Mouse (Mus musculus) T-cell, adult 2 months (primary cell): Measurements from ENCODE around the gene Dkk1.
A peak's percentile ranks its signal among the peaks of the same experiment; 100 is the strongest.
"Not testable (repeated sequence)": the region's sequence is repeated elsewhere in the genome, so short reads cannot be mapped to it uniquely, and the experiment has no call there.

Source experiments
- DNase-seq: peaks from one replicate; pipeline ENCODE4 v3.0.0; 2022; ENCODE audit warnings: low spot score

Dkk1 gene

DNA sequence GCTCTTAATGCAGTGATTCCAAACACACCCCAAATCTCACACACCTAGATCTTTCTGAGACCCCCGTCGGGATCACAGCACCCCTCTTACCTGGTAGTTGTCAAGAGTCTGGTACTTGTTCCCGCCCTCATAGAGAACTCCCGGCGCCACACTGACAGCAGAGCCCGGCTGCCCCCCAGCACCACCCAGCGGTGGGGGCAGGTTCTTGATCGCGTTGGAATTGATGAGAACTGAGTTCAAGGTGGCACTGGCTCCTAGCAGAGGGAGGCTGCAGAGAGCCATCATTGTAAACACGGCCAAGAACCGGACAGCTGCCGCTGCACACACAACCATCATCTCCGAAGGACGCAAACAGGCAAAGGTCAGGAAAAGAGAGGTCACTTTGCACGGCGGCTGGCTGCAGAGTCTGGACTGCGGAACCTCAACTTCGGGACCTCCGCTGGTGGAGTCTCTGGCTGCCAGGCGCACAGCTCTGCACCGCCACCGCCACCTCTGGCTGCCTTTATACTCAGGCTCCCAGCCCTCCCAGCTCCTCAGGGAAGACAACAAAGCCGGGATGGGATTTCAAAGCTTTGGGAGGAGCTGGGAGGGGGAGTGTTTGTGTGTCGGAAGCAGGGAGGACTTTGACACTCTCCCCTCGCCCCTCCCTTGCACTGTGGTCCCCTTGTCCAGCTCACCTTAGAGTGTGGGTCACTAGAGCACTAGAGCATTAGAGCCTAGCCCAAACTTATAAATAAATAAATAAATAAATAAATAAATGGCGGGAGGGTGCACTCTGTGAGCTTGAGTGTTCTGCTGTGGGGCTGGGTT, at the start of gene Dkk1:
Gene Dkk1 (minus strand): TSS at position 622 of the 810 bp plus-strand sequence.
- DNase-seq: no peak

DNA sequence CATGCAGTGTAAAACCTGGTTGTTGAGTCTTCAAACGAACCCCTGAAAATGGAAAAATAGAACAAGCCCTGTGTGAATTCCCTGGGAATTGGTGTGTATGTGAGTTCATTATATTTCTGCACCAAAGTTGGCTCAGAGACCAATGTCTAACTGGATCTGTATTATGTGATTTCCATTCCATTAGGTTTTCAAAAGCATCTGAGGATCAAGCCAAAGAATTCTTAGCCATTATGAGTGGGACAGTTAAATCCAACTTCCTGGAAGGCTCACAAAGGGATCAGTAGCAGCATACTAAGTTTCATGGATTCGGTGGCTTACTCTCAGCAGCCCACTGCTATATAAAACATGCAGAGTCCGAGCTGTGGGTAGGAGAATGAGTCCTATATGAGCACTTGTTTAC, 36.9 kb upstream of the Dkk1 start:
- no peak for DNase-seq

DNA sequence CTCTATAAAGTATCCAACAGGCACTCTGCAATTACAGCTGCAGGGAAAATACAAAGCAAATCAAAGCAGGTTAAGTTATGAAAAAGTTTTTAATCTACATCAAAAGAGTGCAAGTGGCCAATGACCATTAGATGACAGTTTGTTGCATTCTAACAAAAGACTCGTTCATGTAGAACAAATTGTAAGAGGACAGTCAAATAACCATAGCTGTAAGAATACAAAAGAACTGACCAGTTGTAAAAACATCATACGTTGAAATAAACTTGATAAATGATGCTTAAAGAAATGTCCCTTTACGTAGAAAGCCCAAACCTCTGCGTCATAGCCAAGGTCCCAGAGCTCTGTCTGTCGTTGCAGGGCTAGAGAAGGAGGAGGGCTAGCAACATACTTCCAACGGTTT, 15.1 kb upstream of the Dkk1 start:
- no peak for DNase-seq

DNA sequence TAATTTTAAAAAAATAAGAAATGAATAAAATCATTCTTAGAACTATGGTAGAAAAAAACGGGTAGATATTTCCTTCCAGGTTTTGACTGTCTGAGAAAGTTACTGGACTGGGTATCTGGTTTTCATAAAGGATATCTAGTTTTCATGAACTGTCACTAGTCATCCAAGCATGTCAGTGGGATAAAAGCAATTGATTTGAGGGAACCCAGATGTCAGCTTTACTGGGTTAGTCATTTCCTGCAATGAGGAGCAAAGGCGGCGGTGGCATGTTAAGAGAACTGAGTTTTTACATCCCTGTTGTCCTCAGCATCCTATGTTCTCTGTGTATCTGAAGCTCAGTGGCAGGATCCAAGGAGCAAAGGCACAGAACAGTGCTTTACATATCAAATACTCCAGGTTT, 14.4 kb upstream of the Dkk1 start:
- DNase-seq: no peak

DNA sequence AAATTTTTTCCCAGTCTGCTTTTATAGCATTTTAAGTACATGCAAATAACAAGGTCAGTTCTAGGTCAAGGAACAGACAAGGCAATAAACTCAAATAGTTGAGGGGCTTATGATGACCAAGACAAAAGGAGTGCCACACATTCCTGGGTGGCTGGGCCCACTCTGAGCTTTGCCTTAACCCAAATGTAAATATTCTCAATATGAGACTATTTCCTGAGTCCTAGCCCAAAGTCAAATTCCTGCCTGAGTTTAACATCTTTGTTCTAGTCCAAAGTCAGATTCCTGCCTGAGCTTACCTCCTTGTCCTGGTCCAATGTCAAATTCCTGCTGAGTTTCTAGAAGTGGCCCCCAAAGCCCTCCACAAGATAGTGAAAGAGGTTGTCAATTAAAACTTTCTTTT, 8.6 kb upstream of the Dkk1 start:
- no peak for DNase-seq

DNA sequence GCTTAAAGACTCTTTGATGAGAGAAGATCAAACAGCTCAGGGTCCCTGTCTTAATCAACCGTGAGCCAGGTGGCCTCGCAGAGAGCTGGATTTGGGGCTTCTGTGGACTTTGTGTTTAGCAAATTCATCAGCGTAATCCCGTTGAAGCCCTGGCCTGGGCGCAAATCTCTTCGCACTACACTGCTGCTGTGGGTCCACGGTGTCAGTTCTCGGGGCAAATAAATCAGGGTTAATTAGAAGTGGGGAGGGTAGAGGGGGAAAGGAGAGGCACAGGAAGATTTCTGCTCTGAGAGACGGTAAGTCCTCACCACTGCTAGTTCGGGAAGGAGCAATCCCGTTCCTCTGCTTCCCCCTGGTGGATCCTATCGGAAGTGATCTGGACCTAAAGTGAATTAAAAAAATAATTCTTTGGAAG, 5.0 kb upstream of the Dkk1 start:
- DNase-seq: peak; percentile 6

DNA sequence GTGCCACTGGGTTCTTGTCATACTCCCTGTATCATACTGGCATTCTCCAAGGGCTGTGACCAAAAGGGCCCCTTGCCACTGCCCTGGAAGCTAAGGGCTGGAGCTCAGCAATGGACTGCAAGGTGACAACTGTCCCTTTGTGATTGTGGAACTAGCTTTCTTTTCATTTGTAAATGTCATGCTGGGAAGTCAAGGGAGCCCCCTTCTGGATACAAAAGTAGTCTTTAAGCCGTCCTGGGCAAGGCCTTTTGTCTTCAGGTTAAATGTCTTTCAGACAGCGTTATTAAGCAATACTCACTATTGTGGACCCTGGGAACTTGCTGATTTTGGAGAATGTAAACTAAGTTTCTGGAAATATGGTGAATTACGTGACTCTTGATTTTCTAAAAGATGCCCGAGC, 4.3 kb upstream of the Dkk1 start:
- DNase-seq: no peak

DNA sequence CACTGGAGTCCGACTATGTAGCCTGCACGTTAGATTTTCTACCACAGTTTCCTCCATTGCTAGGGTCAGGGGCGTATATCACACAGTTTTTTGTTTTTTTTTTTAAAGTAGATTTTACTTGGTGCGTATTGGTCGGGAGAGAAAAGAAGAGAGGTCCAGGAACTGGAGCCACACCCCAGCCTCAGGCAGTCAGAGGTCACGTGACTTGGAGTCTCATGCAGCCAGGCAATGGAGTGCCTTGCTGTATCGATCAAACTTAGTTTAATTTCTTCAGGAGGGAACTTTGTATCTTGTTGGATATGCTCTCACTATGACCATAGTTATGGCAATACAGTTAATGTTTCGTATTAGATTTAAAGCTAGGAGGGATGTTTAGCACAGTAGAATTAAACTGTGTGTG, 2.8 kb upstream of the Dkk1 start:
- DNase-seq: peak; percentile 1

DNA sequence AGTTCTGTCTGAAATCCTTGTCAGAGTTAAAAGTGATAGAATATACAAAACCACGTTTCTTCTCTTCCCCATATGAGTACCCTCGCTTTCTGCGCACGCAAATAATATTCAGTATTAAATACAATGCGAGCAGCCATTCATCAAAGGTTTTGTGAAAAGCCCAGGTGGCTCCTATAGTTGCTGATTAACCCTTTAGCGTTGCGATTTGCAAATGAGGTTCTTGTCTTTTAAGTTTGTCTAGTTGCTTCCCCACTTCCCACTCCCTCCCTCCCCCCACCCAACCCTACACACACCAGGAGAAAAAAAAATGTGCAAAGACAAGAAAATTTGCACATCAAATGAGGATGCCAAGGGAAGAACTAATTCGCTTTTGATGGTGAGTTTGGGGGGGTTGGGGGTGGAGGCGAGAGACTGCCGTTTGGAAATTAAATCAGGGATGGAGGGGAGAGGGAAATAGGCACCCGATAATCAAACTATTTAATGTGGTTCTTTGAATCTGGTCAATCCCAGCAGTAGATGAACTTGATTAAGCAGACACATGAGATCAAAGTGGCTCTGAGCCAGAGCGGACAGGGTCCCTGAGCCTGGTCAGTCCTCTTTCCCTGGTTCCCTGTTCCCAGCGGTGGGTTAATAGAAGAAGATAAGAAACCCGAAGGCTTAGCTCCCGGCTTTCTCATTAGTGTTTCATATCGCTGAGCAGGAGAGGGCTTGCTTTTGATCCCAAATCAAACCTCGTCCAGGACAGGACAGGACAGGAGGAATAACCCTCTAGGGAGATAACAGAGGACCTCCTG, 586 bp upstream of the Dkk1 start:
- DNase-seq: no peak

DNA sequence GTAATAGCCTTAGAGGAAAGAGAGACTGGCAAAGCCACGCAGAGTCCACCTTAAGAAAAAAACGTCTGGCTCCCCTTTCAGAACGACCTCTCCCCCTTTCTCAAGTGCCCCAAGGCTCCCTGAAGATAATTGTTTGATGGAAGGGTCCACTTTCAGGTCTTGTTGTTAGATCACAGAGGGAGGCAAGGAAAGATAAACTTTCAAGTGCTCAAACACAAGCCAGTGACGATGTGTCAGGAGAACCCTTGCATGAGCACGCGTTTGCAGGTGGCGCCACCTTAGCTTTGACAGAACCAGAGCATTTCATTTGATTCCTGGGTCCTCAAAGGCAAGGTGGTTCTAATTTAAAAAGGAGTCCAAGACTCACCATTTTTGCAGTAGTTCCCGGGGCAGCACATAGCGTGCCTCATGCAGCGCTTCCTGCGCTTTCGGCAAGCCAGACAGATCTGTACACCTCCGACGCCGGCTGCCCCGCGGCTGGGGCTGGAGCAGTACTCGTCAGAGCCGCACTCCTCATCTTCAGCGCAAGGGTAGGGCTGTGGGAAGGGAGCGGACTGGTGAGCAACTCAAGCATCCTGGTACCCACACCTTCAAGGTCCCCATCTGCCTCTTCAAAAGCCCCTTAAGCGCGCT, 938 bp downstream of the Dkk1 start:
- no peak for DNase-seq

DNA sequence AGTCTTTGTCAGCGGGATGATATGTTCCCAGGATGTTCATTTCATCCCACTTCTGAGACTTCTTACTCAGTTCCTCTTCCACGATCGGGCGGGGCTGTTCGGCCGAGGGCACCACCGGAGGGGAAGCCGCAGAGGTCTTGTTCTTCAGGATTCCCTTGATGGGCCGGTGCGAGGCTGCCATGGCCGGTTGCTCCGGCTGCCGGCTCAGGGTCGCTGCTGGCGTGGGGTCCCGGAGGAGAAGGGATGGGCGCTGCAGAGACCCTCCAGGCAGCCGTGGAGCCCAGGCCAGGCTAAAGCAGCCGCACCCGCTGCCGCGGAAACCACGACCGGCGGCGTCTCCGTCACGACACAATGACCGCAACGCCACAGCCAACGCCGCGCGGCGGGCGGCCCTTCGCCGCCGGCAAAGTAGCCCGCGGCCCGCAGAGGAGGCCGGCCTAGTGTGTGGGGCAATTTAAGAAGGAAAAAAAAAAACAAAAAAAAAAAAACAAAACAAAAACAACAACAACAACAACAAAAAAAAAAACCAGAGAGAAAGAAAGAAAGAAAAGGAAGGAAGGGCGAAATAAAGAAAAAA, 10.0 kb downstream of the Dkk1 start:
- not testable (repeated sequence) for DNase-seq

DNA sequence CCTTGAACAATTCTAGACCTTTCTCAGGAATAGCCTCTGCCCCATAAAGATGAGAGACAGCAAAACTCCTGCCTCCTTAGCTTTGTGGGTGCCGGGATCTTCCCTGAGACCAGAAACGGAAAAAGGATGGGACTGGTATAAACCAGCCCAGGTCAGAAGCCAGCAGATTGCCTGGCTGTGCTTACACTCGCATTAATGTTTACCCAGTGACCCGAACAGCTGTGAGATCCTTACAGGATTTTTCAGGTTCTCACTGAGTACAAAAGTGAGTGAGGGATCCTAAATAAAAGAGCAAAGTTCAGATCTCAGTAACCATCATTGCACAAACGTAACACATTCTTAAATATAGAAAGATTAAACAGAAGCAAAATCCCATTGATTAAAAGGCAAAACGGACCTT, 32.7 kb downstream of the Dkk1 start:
- DNase-seq: no peak

DNA sequence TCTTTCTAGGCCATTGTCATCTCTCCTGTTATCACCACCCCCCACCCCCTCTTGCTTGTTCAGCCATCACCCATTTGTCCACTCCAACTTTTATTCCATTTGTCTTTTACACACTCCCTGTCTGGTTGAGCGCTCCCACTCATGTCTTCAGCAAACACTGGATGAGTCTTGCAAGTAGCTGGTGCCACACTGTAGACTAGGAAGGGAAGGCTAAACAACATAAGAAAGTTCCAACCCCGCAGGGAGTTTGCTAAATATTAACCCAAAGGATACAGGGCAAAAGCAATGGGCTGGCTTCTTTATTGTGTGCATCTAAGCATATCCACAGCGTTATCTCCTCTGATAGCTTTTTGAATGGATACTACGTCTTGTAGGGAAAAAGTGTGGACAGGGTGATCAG, 39.0 kb downstream of the Dkk1 start:
- DNase-seq: no peak

DNA sequence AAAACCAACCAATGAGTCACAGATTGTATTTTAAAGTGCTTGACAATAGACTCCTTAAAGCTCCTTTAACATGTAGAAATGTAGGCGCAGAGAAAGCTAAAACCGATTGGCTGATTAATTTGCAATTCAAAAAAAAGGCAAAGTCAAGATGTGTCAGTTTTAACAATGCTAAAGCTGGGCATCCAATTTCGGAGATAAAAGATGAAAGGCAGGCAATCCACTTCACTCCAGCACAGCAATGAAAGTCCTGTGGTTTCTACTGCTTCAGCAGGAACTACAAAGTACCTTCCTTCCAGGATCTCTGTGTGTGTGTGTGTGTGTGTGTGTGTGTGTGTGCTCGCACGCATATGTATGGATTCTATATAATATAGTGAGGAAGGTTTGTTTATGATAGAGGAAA, 44.0 kb downstream of the Dkk1 start:
- no peak for DNase-seq
